Mouse (Mus musculus): ENCODE measurements around the gene Adam12.

DNA sequence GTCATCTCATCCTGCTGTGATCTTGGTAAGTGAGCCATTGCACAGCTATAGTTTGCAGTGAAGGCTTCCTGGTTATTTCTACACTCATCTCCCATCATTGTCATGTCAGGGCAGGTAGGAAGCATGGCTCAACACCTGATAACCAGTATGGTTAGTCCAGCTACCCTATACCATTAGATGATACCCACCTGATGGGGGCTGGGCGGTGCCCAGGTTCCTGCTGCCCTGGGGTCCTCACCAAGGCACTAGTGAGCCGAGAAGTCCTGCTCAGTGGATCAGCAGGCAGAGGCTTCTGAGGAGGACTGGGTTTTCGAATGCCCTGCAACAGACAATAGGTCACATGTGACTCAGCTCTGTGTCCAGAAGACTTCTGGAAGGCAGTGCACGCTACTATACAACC is 342.0 kb downstream of the Adam12 start:
- TF ChIP-seq EP300 (IDR thresholded peaks at IDR 0.05; ENCODE audit: insufficient read depth, low read depth, low read length): no peak
- no peak for TF ChIP-seq POLR2A (IDR thresholded peaks at IDR 0.05; ENCODE audit: insufficient read depth, low read depth, low read length)
- TF ChIP-seq CTCF (IDR thresholded peaks at IDR 0.05): no peak

Data from heart, adult 2 months (tissue).